Mouse (Mus musculus) embryonic facial prominence, embryonic 10.5 days (tissue): Measurements from ENCODE around the gene Toe1. TPM values are rescaled to one million over a fixed set of nuclear protein-coding genes. Genes with fewer than 3 reads are reported as not detected.

Experiments used
- DNase-seq: peaks from one replicate; pipeline ENCODE4 v3.0.0-alpha.2; 2017; ENCODE audit warnings: low spot score
- H3K27ac ChIP-seq: fragments of 300-500 bp; sonication (generic); replicated peaks from 2 replicates; pipeline ENCODE4 v1.5.1; 2016; ENCODE audit warnings: mild to moderate bottlenecking
- H3K27me3 ChIP-seq: fragments of 300-500 bp; sonication (generic); replicated peaks from 2 replicates; pipeline ENCODE4 v1.6.1; 2016; ENCODE audit warnings: low read depth, mild to moderate bottlenecking; ENCODE audit not compliant: poor library complexity, severe bottlenecking
- H3K36me3 ChIP-seq: fragments of 300-500 bp; sonication (generic); replicated peaks from 2 replicates; pipeline ENCODE4 v1.6.1; 2016; ENCODE audit warnings: mild to moderate bottlenecking, moderate library complexity
- H3K4me1 ChIP-seq: fragments of 300-500 bp; sonication (generic); 2 replicates; pipeline ENCODE4 v1.6.1; 2016
- H3K4me3 ChIP-seq: fragments of 300-500 bp; sonication (generic); 2 replicates; pipeline ENCODE4 v1.5.1; 2016; ENCODE audit warnings: mild to moderate bottlenecking, moderate library complexity
- H3K9me3 ChIP-seq: fragments of 300-500 bp; sonication (generic); 2 replicates; pipeline ENCODE4 v1.6.1; 2016; ENCODE audit warnings: mild to moderate bottlenecking
- WGBS: fragments of 180-500 bp; shearing (Covaris S2); methylation state at CpG from one replicate; pipeline ENCODE4 v1.1.7; 2016; 5-methylcytosine and 5-hydroxymethylcytosine counted together
- polyA plus RNA-seq: library from polyadenylated mRNA; unstranded; fragments of >200 nt; fragmentation: Nextera tagmentation; extraction: Ambion mirVana; gene quantifications from 2 replicates; pipeline ENCODE4 v1.2.1, GENCODE M21; 2016

Gene Toe1
- polyA plus RNA-seq, 1 experiment from 2014 or later: 39.7 TPM

GRCm38 (mm10) chr4:116787985-116788760 lies 19.3 kb downstream of the Toe1 start:
- Histone ChIP-seq H3K36me3 (peaks cover 2% of the 10 kb centered on the region; the same call in 1 of the 2 replicates), H3K4me1 (peaks cover 8% of the 10 kb centered on the region; the same call in 1 of the 2 replicates), H3K27ac (no peak overlapping the region), H3K9me3 (0 out of 2 replicates have a peak, but pooled peaks cover 3% of the 10 kb centered on the region), H3K4me3 (no peak overlapping the region), H3K27me3 (no peaks in the 10 kb centered on the region)
- WGBS: 44% methylated on average over 7 of the region's 7 CpGs
- DNase-seq: no peak

GRCm38 (mm10) chr4:116786587-116786986 lies 20.9 kb downstream of the Toe1 start:
- no peak overlapping the region for H3K27ac ChIP-seq
- H3K9me3 ChIP-seq: 0 out of 2 replicates have a peak, but pooled peaks cover 3% of the 10 kb centered on the region
- peaks cover 14% of the 10 kb centered on the region for H3K4me1 ChIP-seq
- 96% methylated on average over 1 of the region's 1 CpGs for WGBS
- no peak for DNase-seq
- H3K36me3 ChIP-seq: no peaks in the 10 kb centered on the region
- no peak overlapping the region for H3K4me3 ChIP-seq
- no peaks in the 10 kb centered on the region for H3K27me3 ChIP-seq

DNA sequence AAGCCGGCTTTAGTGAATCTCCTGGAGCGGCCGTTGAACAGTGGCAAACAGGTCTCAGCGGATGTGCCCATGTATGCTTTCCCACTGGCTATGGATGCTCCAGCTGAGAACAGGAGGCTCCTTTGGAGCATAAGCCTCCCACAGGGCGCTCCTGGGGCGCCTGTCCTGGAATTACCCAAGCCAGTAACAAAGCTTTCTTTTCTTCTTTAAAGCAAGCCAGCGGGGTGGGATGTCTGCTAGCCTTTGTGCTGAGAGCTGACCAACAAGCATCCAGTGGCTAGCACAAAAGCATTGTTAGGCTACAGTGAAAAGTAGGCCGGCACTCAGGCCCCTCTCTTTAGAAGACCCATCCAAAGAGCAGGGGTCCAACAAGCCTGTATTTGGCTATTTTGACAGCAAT lies 25.3 kb downstream of the Toe1 start:
- Histone ChIP-seq H3K36me3 (no peaks in the 10 kb centered on the region), H3K4me1 (peaks cover 10% of the 10 kb centered on the region), H3K9me3 (0 out of 2 replicates have a peak, but pooled peaks cover 3% of the 10 kb centered on the region), H3K27ac (peak overlapping the region; percentile 37; the same call in 1 of the 2 replicates), H3K4me3 (no peak overlapping the region), H3K27me3 (no peaks in the 10 kb centered on the region)
- DNase-seq: peak; percentile 23
- 7% methylated on average over 8 of the region's 8 CpGs for WGBS

GRCm38 (mm10) chr4:116781366-116781765 lies 26.1 kb downstream of the Toe1 start:
- no peak for DNase-seq
- WGBS: 46% methylated on average over 2 of the region's 2 CpGs
- Histone ChIP-seq H3K36me3 (no peaks in the 10 kb centered on the region), H3K4me1 (peaks cover 10% of the 10 kb centered on the region), H3K4me3 (no peak overlapping the region), H3K9me3 (no peaks in the 10 kb centered on the region), H3K27me3 (no peaks in the 10 kb centered on the region), H3K27ac (no peak overlapping the region)

GRCm38 (mm10) chr4:116780541-116780940 lies 26.9 kb downstream of the Toe1 start:
- Histone ChIP-seq H3K36me3 (no peaks in the 10 kb centered on the region), H3K27ac (no peak overlapping the region), H3K4me3 (no peak overlapping the region), H3K4me1 (peaks cover 10% of the 10 kb centered on the region), H3K9me3 (no peaks in the 10 kb centered on the region), H3K27me3 (no peaks in the 10 kb centered on the region)
- WGBS: 78% methylated on average over 2 of the region's 2 CpGs
- DNase-seq: no peak

DNA sequence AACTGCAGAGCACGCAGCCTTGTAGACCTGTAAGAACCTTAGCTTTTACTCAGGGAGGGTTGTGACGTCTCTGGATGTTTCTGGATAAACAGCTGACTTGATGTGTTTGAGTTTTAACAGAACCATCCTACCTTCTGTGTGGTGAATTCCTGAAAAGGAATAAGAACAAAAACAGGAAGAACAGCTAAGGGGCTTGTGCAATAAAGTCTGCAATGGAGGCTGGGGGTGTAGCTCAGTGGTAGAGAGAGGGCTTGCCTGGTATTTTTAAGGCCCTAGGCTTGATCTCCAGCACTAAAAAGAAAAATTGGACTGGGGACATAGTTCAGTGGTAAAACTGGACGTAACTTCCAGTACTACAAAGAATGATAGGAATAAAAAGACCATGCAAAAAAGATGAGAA lies 30.4 kb downstream of the Toe1 start:
- 93% methylated on average over 3 of the region's 3 CpGs for WGBS
- Histone ChIP-seq H3K27me3 (no peaks in the 10 kb centered on the region), H3K4me1 (peaks cover 6% of the 10 kb centered on the region), H3K36me3 (no peaks in the 10 kb centered on the region), H3K27ac (no peak overlapping the region), H3K4me3 (no peak overlapping the region), H3K9me3 (no peaks in the 10 kb centered on the region)
- DNase-seq: no peak

DNA sequence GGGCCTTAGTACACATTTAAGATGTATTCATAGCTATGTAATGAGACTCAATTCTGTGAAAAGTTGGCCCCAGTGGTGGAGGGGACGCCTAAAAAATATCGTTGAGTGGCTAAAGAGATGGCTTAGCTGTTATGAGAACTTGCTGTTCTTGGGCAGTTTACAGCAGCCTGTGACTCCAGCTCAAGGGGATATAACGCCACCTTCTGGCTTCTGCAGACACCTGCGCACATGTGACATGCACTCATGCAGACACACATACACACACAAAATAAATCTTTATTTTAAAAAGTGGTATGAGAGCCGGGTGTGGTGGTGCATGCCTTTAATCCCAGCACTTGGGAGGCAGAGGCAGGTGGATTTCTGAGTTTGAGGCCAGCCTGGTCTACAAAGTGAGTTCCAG lies 31.0 kb downstream of the Toe1 start:
- H3K9me3 ChIP-seq: no peaks in the 10 kb centered on the region
- H3K4me1 ChIP-seq: peaks cover 2% of the 10 kb centered on the region; the same call in 1 of the 2 replicates
- DNase-seq: no peak
- H3K36me3 ChIP-seq: no peaks in the 10 kb centered on the region
- WGBS: 91% methylated on average over 5 of the region's 5 CpGs
- no peak overlapping the region for H3K4me3 ChIP-seq
- H3K27ac ChIP-seq: no peak overlapping the region
- H3K27me3 ChIP-seq: no peaks in the 10 kb centered on the region

DNA sequence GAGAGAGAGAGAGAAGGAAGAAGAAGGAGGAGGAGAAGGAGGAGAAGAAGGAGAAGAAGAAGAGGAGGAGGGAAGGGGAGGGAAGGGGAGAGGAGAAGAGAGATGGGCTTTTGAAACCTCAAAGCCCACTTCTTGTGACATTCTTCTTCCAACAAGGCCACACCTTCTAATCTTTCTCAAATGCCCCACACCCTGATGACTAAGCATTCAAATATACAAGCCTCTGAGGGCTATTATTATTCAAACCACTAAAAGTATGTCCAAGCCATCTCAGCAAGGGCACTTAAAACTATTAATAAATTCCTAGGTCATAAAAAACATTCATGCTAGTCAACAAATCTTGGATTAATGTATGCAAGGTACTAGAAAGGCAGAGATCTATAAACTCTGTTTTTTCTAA lies 38.4 kb downstream of the Toe1 start:
- H3K27ac ChIP-seq: no peak overlapping the region
- no peaks in the 10 kb centered on the region for H3K36me3 ChIP-seq
- H3K4me1 ChIP-seq: no peaks in the 10 kb centered on the region
- H3K27me3 ChIP-seq: no peaks in the 10 kb centered on the region
- H3K9me3 ChIP-seq: no peaks in the 10 kb centered on the region
- no peak for DNase-seq
- no peak overlapping the region for H3K4me3 ChIP-seq

- Histone ChIP-seq H3K4me3 (no peak overlapping the region), H3K27ac (no peak overlapping the region), H3K27me3 (no peaks in the 10 kb centered on the region), H3K9me3 (no peaks in the 10 kb centered on the region), H3K36me3 (no peaks in the 10 kb centered on the region), H3K4me1 (no peaks in the 10 kb centered on the region)
- DNase-seq: no peak
- 85% methylated on average over 5 of the region's 5 CpGs for WGBS
These were observed 38.9 kb downstream of the Toe1 start for GRCm38 (mm10) chr4:116768510-116768909.

DNA sequence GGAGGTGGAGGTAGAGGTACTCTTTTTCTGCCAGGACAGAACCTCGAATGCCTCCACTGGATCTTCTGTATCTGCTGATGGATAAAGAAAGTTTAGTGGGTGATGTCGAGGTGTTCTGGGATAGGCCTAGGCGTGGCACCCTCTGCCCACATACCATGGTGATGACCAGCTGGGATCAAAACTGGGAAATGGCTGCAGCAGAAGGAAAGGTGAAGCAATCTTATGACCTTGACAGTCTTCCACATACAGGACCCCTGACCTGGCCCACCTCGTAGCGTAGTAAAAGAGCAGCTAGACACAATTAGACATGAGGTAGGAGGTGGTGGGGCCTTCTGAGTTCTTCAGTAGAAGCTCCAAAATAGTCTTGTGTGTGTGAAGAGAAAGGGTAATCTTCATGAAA lies 43.4 kb downstream of the Toe1 start:
- Histone ChIP-seq H3K27ac (no peak overlapping the region), H3K9me3 (no peaks in the 10 kb centered on the region), H3K27me3 (no peaks in the 10 kb centered on the region), H3K36me3 (no peaks in the 10 kb centered on the region), H3K4me3 (no peak overlapping the region), H3K4me1 (no peaks in the 10 kb centered on the region)
- 89% methylated on average over 5 of the region's 5 CpGs for WGBS
- DNase-seq: no peak

DNA sequence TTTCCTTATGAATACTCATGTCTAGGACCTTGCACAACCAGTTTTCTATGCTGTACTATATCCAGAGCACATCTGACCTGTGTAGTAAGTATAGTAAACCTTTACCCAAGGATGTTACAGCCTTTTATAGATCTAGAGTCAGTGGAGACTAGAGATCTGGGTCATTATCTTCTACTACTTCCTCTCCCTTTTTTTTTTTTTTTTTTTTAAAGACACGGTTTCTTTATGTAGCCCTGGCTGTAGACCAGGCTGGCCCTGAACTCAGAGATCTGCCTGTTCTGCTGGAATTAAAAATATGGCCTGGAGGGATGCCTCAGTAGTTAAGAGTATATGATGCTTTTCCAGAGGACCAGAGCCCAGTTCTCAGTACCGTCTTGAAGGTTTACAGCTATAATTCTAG lies 45.5 kb downstream of the Toe1 start:
- Histone ChIP-seq H3K4me1 (no peaks in the 10 kb centered on the region), H3K27me3 (no peaks in the 10 kb centered on the region), H3K9me3 (no peaks in the 10 kb centered on the region), H3K36me3 (0 out of 2 replicates have a peak, but pooled peaks cover 4% of the 10 kb centered on the region), H3K27ac (no peak overlapping the region), H3K4me3 (no peak overlapping the region)
- no peak for DNase-seq
- 86% methylated on average over 2 of the region's 2 CpGs for WGBS

DNA sequence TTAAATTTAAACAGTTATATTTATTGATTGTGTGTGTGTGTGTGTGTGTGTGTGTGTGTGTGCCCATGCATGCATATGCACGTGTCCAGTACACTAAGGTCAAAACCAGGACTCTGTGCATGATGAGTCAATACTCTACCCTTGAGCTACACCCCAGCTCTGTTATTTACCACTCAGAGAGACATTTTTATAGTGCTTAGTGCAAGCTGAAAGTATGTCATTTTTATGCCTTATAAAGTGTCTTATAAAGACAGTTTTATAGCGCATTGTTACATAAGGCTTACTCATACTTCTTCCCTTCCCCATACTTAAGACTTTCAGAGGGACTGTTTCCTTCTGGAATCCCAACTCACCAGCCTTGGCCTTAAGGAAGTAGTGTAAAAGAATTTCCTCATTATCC lies 57.7 kb downstream of the Toe1 start:
- H3K27ac ChIP-seq: no peak overlapping the region
- H3K36me3 ChIP-seq: no peaks in the 10 kb centered on the region
- DNase-seq: no peak
- no peak overlapping the region for H3K4me3 ChIP-seq
- WGBS: 89% methylated on average over 2 of the region's 2 CpGs
- no peaks in the 10 kb centered on the region for H3K9me3 ChIP-seq
- no peaks in the 10 kb centered on the region for H3K27me3 ChIP-seq
- no peaks in the 10 kb centered on the region for H3K4me1 ChIP-seq
